Mouse (Mus musculus) cerebellum, adult 11-12 months (tissue): ENCODE results near the gene Klra9.
"Not testable (repeated sequence)": the region's sequence is repeated elsewhere in the genome, so short reads cannot be mapped to it uniquely, and the experiment has no call there.

Experiments used
- DNase-seq: peaks from one replicate; pipeline ENCODE4 v3.0.0; 2022

The Klra9 gene

DNA sequence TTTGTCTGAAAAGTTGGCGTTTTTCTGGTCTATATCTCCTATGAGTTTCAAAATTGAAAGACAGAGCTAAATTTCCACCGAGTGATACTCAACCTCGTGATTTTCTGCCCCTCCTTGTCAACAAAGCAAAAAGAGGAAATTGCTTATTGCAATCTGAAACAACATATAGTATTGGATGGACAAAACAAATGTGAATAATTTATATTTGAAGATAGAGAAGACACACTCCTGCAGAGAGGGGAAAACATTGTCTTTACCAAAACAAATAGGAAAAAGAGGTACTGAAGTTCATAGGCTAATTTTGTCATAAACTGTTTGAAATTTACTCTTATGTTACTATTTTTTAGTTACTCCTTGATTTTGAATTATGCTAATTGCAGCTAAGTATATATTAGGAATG, at the start of gene Klra9:
Klra9 (minus strand) TSS at position 101 of the 400 bp plus-strand sequence.
- not testable (repeated sequence) for DNase-seq

DNA sequence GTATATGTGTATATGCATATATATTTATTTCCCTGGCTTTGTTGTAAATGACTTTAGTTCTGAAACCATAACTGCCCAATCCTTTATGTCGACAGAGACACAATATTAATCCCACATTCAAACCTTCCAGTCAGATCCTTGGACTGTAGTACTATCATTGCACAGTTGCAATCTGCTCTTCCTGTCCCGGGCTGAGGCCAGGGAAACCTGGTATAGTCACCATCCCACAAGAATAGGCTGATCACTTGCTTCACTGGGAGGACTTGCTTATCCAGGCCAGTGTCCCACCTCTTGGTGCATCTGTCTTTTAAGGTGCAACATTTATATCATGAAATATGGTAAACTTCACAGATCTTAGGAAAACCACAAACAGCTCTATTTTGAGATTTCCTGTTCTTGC, 44.6 kb upstream of the Klra9 start:
- no peak for DNase-seq

DNA sequence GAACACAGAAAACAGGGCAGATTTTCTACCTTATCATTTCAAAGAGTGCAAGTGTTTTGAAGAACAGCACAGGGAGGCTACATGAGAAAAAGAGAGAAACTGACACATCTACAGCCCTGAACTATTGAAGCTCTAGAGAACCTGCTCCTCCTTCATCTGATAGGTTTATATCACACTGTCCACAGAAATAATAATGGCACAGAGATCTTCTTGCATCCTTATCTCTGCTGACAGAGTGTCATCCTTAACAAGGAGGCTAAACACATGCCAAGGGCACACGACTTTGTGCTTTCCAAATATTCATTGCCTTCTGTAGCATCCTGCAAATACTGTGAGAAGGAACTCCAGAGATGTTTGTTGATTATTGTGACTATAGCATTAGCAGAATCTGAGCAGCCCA, 43.7 kb upstream of the Klra9 start:
- DNase-seq = no peak

DNA sequence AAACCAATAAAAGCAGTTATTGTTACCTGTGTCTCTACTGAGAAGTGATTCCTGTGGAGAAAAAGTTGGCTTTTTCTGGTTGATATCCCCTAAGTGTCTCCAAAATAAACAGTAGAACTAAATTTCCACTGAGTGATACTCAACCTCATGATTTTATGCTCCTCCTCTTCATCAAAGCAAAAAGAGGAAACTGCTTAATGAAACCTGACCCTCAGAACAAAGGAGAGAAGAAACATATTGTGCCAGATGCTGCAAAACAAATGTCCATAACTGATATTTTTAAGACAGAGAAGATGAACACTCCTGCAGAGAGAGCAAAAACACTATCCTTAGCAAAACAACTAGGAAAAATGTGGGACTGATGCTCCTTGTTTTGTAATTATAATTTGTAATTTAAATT, 40.3 kb upstream of the Klra9 start, which contains the start of gene Klra7:
Klra7 (minus strand) TSS at position 101 of the 400 bp plus-strand sequence.
- DNase-seq = no peak

DNA sequence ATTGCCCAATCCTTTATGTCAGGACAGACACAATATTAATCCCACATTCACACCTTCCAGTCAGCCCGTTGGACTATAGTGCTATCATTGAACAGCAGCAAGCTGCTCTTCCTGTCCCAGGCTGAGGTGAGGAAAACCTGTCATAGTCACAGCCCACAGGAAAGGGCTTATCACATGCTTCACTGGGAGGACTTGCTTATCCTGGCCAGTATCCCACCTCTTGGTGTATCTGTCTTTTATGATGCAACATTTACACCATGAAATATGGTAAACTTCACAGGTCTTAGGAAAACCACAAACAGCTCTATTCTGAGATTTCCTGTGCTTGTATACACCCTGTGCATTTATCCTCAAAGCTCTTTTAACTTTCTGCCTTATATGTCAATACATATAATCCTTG, 4.5 kb upstream of the Klra9 start:
- DNase-seq = not testable (repeated sequence)

DNA sequence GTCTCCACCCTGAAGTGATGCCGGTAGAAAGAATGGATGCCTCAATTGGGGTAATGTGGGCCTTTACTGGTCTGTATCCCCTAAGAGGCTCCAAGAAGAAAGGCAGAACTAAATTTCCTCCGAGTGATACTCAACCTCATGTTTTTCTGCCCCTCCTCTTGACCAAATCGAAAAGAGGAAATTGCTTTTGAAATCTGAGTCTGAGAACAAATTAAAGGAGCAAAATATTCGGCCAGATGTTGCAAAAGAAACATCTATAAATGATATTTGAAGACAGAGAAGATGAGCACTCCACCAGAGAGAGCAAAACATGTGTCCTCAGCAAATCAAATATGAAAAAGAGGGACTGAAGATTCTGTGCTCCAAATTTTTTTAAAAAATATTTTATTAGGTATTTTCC, 63.1 kb downstream of the Klra9 start, which contains the start of gene Klra8:
Klra8 (minus strand) TSS at position 101 of the 400 bp plus-strand sequence.
- DNase-seq = not testable (repeated sequence)
